Mouse (Mus musculus) embryonic facial prominence, embryonic 11.5 days (tissue): ENCODE measurements at regions not wholly inside any gene's neighbourhood (a gene's known extent, or its start where the extent isn't known, plus 50 kb on each side); places are given as distances from the start of the nearest gene placed in this dataset.

Experiments
- ATAC-seq: fragments of 200-750 bp; cut with Nextera tagmentation; replicated peaks from 2 replicates; pipeline ENCODE4 v1.8.0; 2017; ENCODE audit warnings: low read depth; ENCODE audit not compliant: insufficient number of reproducible peaks, low FRiP score, low TSS enrichment
- DNase-seq: peaks from one replicate; pipeline ENCODE4 v3.0.0-alpha.2; 2015; ENCODE audit warnings: low spot score
- H3K27ac ChIP-seq: fragments of 300-500 bp; sonication (generic); replicated peaks from 2 replicates; pipeline ENCODE4 v1.5.1; 2014; ENCODE audit warnings: mild to moderate bottlenecking, low read depth, low read length, control low read depth
- H3K27me3 ChIP-seq: fragments of 300-500 bp; sonication (generic); 2 replicates; pipeline ENCODE4 v1.6.1; 2014; ENCODE audit warnings: mild to moderate bottlenecking, low read length, moderate library complexity, mixed read lengths; ENCODE audit not compliant: control insufficient read depth, insufficient read depth
- H3K36me3 ChIP-seq: fragments of 300-500 bp; sonication (generic); replicated peaks from 2 replicates; pipeline ENCODE4 v1.6.1; 2014; ENCODE audit warnings: low read depth, mild to moderate bottlenecking, low read length, moderate library complexity, mixed read lengths; ENCODE audit not compliant: control insufficient read depth, insufficient read depth
- H3K4me1 ChIP-seq: fragments of 300-500 bp; sonication (generic); 2 replicates; pipeline ENCODE4 v1.6.1; 2014; ENCODE audit warnings: low read length, mixed read lengths; ENCODE audit not compliant: control insufficient read depth, insufficient read depth
- H3K4me2 ChIP-seq: fragments of 300-500 bp; sonication (generic); 2 replicates; pipeline ENCODE4 v1.6.1; 2014; ENCODE audit warnings: low read depth, mild to moderate bottlenecking, control low read depth, low read length, moderate library complexity
- H3K4me3 ChIP-seq: fragments of 300-500 bp; sonication (generic); 2 replicates; pipeline ENCODE4 v1.5.1; 2014; ENCODE audit warnings: low read depth, low read length, control low read depth
- H3K9ac ChIP-seq: fragments of 300-500 bp; sonication (generic); replicated peaks from 2 replicates; pipeline ENCODE4 v1.6.1; 2014; ENCODE audit warnings: mild to moderate bottlenecking, control low read depth, low read length
- H3K9me3 ChIP-seq: fragments of 300-500 bp; sonication (generic); replicated peaks from 2 replicates; pipeline ENCODE4 v1.6.1; 2016; ENCODE audit warnings: mild to moderate bottlenecking, low read length, inconsistent platforms, mixed read lengths; ENCODE audit not compliant: control insufficient read depth
- WGBS: fragments of 180-500 bp; shearing (Covaris S2); extraction: QIAGEN DNeasy Blood & Tissue Kit; methylation state at CpG from one replicate; pipeline ENCODE4 v1.1.7; 2014; 5-methylcytosine and 5-hydroxymethylcytosine counted together

GRCm38 (mm10) chr2:146630179-146630578 is 118.0 kb upstream of the Ralgapa2 start:
- Histone ChIP-seq H3K9ac (no peak overlapping the region), H3K4me3 (no peak overlapping the region), H3K4me1 (no peaks in the 10 kb centered on the region), H3K9me3 (no peaks in the 10 kb centered on the region), H3K27me3 (no peaks in the 10 kb centered on the region; the same call in 1 of the 2 replicates), H3K36me3 (no peaks in the 10 kb centered on the region), H3K4me2 (no peak overlapping the region), H3K27ac (no peak overlapping the region)
- ATAC-seq (no peak), DNase-seq (no peak)
- 64% methylated on average over 3 of the region's 3 CpGs for WGBS

DNA sequence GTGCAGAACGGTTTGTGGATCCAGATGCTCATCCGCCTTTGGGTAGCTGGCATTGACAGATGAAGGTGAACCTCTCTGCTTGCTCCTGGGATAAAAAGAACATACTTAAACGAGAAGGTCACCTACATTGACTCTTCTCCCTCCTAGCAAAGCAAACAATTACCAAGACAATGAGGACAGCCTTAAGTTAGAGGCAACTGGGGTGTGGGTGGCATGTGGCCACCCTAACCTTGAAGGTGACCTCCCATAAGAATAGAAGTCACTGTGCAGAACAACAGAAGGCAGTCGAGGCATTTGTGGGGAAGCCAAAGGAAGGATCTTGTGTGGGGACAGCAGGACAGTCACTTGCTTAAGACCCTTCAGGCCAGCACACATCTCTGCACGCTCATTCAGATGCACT is 119.0 kb upstream of the Ralgapa2 start:
- H3K36me3 ChIP-seq: no peaks in the 10 kb centered on the region
- no peaks in the 10 kb centered on the region for H3K4me1 ChIP-seq
- H3K4me2 ChIP-seq: no peak overlapping the region
- ATAC-seq: no peak
- H3K9ac ChIP-seq: no peak overlapping the region
- no peak overlapping the region for H3K27ac ChIP-seq
- H3K9me3 ChIP-seq: no peaks in the 10 kb centered on the region
- 73% methylated on average over 5 of the region's 5 CpGs for WGBS
- no peaks in the 10 kb centered on the region; the same call in 1 of the 2 replicates for H3K27me3 ChIP-seq
- no peak overlapping the region for H3K4me3 ChIP-seq
- DNase-seq: no peak

GRCm38 (mm10) chr2:146633329-146634070 is 121.4 kb upstream of the Ralgapa2 start:
- H3K36me3 ChIP-seq: no peaks in the 10 kb centered on the region
- no peak overlapping the region for H3K4me3 ChIP-seq
- ATAC-seq (no peak), DNase-seq (peak; percentile 89)
- no peaks in the 10 kb centered on the region for H3K9me3 ChIP-seq
- no peak overlapping the region for H3K27ac ChIP-seq
- no peaks in the 10 kb centered on the region for H3K4me1 ChIP-seq
- WGBS: 47% methylated on average over 16 of the region's 16 CpGs
- no peak overlapping the region for H3K4me2 ChIP-seq
- H3K9ac ChIP-seq: no peak overlapping the region
- H3K27me3 ChIP-seq: no peaks in the 10 kb centered on the region

DNA sequence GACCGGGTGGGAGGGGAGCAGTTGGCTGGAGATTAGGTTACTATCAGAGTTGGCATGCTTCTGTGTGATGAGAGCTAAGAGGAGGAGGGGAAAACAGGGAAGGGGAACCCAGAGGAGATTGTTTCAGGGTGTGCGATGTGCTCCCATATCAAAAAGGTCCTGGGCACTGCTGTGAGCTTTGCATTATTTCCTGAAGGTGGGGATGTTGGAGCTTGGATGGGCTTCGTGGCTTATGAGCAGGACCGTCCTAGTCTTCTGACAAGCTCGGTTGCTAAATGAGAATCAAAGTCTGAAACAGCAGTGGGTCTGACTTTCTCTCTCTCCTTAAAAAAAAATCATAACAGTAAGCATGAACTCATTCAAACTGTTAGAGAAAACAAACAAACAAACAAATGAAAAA is 125.4 kb upstream of the Ralgapa2 start:
- ATAC-seq (no peak), DNase-seq (no peak)
- Histone ChIP-seq H3K4me3 (no peak overlapping the region), H3K4me1 (no peaks in the 10 kb centered on the region), H3K27ac (no peak overlapping the region), H3K27me3 (no peaks in the 10 kb centered on the region), H3K9me3 (no peaks in the 10 kb centered on the region), H3K36me3 (no peaks in the 10 kb centered on the region), H3K9ac (no peak overlapping the region), H3K4me2 (no peak overlapping the region)
- WGBS: 69% methylated on average over 5 of the region's 5 CpGs

DNA sequence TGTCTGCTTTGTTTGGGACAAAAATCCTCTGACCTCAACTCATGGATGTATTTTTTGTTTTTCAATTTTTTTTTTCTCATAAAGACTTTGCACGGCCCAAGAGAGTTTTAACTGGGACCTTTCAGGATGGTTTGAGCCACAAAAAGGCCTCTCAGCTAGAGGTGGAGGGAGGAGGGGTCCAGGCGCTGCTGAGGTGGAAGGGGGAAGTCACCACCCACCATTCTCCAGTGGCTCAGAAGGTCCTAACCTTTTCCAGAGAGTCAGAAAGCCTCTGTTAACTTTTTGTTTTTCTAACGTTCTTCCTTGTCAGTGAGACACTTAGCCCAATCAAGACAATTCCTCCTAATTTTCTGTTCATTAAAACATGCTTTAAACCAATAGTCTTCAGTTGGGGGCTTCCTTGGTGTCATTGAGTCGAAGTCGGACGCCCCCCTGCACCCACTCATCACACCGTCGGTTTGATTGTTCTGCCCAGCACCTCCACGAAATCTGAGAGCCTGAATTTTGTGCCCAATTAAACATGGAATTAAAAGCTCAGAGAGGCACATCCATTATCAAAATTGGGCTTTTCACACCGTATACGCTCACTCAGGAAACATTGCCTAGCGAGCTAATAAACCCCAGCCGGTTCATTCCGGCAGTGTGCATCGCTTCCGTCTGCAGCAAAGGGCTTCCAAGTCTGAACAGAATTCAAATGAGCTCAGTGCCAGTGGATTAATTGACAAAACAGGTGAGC is 134.3 kb upstream of the Ralgapa2 start:
- Histone ChIP-seq H3K27me3 (no peaks in the 10 kb centered on the region), H3K4me2 (no peak overlapping the region), H3K36me3 (no peaks in the 10 kb centered on the region), H3K4me3 (no peak overlapping the region), H3K27ac (no peak overlapping the region), H3K9me3 (no peaks in the 10 kb centered on the region), H3K4me1 (no peaks in the 10 kb centered on the region), H3K9ac (no peak overlapping the region)
- no peak for ATAC-seq
- peak; percentile 12 for DNase-seq
- 35% methylated on average over 16 of the region's 16 CpGs for WGBS

DNA sequence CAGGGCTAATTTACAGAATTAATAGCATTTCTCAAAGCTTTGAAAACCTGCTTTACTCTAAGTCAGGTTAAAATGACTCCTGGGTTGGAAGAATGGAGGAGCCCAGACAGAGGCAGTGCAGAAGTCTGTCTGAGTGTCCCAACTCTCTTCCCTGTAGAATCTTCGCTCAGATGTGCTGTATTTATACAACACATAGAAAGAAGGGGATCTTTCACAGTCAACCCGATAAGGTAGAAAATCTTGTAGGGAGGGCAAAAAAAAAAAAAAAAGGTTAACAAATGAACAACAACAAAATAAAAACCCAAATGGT is 134.8 kb upstream of the Ralgapa2 start:
- H3K27ac ChIP-seq: no peak overlapping the region
- no peak overlapping the region for H3K4me2 ChIP-seq
- DNase-seq (no peak), ATAC-seq (no peak)
- no peak overlapping the region for H3K9ac ChIP-seq
- no peak overlapping the region for H3K4me3 ChIP-seq
- H3K36me3 ChIP-seq: no peaks in the 10 kb centered on the region
- no peaks in the 10 kb centered on the region for H3K9me3 ChIP-seq
- WGBS: 76% methylated on average over 2 of the region's 2 CpGs
- H3K27me3 ChIP-seq: no peaks in the 10 kb centered on the region
- H3K4me1 ChIP-seq: no peaks in the 10 kb centered on the region

GRCm38 (mm10) chr2:146661346-146661745 is 149.2 kb upstream of the Ralgapa2 start:
- H3K9ac ChIP-seq: no peak overlapping the region
- H3K4me3 ChIP-seq: no peak overlapping the region
- no peaks in the 10 kb centered on the region for H3K4me1 ChIP-seq
- ATAC-seq (no peak), DNase-seq (no peak)
- H3K27ac ChIP-seq: no peak overlapping the region
- WGBS: 59% methylated on average over 3 of the region's 3 CpGs
- no peak overlapping the region for H3K4me2 ChIP-seq
- no peaks in the 10 kb centered on the region for H3K36me3 ChIP-seq
- H3K9me3 ChIP-seq: no peaks in the 10 kb centered on the region
- H3K27me3 ChIP-seq: no peaks in the 10 kb centered on the region

DNA sequence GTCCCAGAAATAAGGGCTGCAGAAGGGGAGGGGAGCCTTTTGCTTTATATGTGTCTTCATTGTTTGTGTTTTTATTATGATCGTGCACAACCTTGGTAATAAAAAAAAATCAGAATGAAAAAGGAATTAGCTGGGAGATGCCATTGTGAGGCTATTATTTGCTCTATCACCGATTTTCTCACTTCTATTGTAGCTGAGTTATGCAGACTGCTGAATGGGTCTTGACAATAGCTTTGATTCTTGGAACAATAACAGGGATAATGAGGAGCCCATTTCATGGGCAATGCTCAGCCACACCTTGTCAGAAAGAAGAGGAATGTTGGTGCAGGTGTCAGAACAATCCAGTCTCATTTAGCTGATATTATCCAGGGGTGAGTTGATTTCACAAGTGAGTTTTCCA is 160.6 kb upstream of the Ralgapa2 start:
- Histone ChIP-seq H3K27ac (no peak overlapping the region), H3K4me3 (no peak overlapping the region), H3K4me1 (no peaks in the 10 kb centered on the region), H3K9ac (no peak overlapping the region), H3K4me2 (no peak overlapping the region), H3K36me3 (no peaks in the 10 kb centered on the region), H3K9me3 (no peaks in the 10 kb centered on the region), H3K27me3 (no peaks in the 10 kb centered on the region)
- 72% methylated on average over 2 of the region's 2 CpGs for WGBS
- no peak for ATAC-seq
- no peak for DNase-seq
